Mouse (Mus musculus): ENCODE data around the gene Coro1c.

DNA sequence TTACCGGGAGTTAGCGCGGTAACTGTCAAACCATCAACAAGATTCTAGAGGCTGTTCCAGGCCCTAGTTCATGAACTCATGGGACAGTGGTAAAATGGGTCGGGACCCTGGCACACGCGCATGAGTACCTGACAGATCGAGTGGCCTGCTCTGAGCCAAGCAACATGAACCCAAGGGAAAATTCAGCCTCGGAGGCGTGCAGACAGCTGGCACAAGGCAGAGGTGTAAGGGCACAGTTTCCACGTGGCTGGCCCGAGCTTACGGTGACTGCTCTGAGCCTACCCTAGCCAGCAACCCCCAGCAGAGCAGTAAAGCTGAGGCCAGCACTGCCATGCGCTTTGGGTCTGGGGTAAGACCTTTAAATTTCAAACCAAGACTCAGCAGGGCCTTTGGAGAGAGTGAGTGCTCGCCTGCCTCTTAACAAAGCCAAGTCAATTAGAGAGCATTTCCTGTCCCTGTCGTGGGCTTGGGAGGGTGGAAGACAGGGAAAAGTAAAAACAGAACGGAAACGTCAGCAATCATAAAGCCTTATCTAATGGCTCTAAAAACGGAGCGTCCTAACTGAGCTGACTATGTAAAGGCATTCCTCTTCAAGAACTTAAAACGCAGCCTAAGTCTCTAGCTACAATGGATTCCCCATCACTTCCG, 38.0 kb downstream of the Coro1c start:
- TF ChIP-seq CTCF (conservative IDR thresholded peaks at IDR 0.05 in 1 of 2, IDR thresholded peaks at IDR 0.05 in 1 of 2; ENCODE audit: low read depth in 2 of 2, low read length in 2 of 2) = no peak
- TF ChIP-seq EP300 (IDR thresholded peaks at IDR 0.05; ENCODE audit: low read length) = no peak
- no peak for TF ChIP-seq RCOR1 (conservative IDR thresholded peaks at IDR 0.05; ENCODE audit: low read depth, low read length)
- no peak for TF ChIP-seq JUND (conservative IDR thresholded peaks at IDR 0.05; ENCODE audit: low read depth, low read length)
- TF ChIP-seq POLR2A (IDR thresholded peaks at IDR 0.05; ENCODE audit: low read depth, low read length) = no peak
- TF ChIP-seq SMC3 (IDR thresholded peaks at IDR 0.05; ENCODE audit: low read depth, low read length) = no peak
- no peak for TF ChIP-seq ZC3H11A (IDR thresholded peaks at IDR 0.05; ENCODE audit: low read depth, low read length)

Data from CH12.LX (cell line).